Mouse (Mus musculus): ENCODE results near the gene Nit1. TPM values are rescaled to one million over a fixed set of nuclear protein-coding genes. Genes with fewer than 3 reads are reported as not detected.

Nit1 gene
- polyA plus RNA-seq, 1 experiment from 2014 or later: 52.9 TPM

- no peaks in the 10 kb centered on the region for H3K9me3 ChIP-seq (replicated peaks)
- no peak overlapping the region for H3K27ac ChIP-seq
- no peak for ATAC-seq
- H3K4me2 ChIP-seq: no peak overlapping the region
- H3K4me3 ChIP-seq: no peak overlapping the region
- no peaks in the 10 kb centered on the region for H3K27me3 ChIP-seq
- 26% methylated on average over 3 of the region's 3 CpGs for WGBS
- no peak overlapping the region for H3K9ac ChIP-seq
- H3K36me3 ChIP-seq (ENCODE audit: poor library complexity, severe bottlenecking): no peaks in the 10 kb centered on the region
- no peaks in the 10 kb centered on the region for H3K4me1 ChIP-seq
Observed at GRCm38 (mm10) chr1:171372880-171373279, 27.4 kb upstream of the Nit1 start.

GRCm38 (mm10) chr1:171369845-171370556 lies 24.6 kb upstream of the Nit1 start, which contains the start of gene Nectin4:
TSS of gene Nectin4 (plus strand) at chr1:171370099.
- ATAC-seq: no peak
- WGBS: 37% methylated on average over 20 of the region's 20 CpGs
- no peak within 1 kb of the TSS for H3K9ac ChIP-seq
- H3K27me3 ChIP-seq: no peaks in the 10 kb centered on the region
- H3K4me2 ChIP-seq: no peak within 1 kb of the TSS
- no peaks in the 10 kb centered on the region for H3K4me1 ChIP-seq
- H3K27ac ChIP-seq: no peak within 1 kb of the TSS
- H3K9me3 ChIP-seq (replicated peaks): no peaks in the 10 kb centered on the region
- no peaks in the 10 kb centered on the region for H3K36me3 ChIP-seq (ENCODE audit: poor library complexity, severe bottlenecking)
- H3K4me3 ChIP-seq: no peak within 1 kb of the TSS

- Histone ChIP-seq H3K27me3 (no peaks in the 10 kb centered on the region), H3K4me3 (no peak overlapping the region), H3K9me3 (replicated peaks) (no peaks in the 10 kb centered on the region), H3K27ac (no peak overlapping the region), H3K4me1 (peaks cover 6% of the 10 kb centered on the region), H3K36me3 (ENCODE audit: poor library complexity, severe bottlenecking) (no peaks in the 10 kb centered on the region), H3K9ac (no peak overlapping the region), H3K4me2 (no peak overlapping the region)
- WGBS: 59% methylated on average over 7 of the region's 7 CpGs
- ATAC-seq: no peak
Observed at GRCm38 (mm10) chr1:171365934-171366333, 20.5 kb upstream of the Nit1 start.

GRCm38 (mm10) chr1:171361106-171362103 lies 16.0 kb upstream of the Nit1 start:
- WGBS: 32% methylated on average over 16 of the region's 16 CpGs
- Histone ChIP-seq H3K9me3 (replicated peaks) (peaks cover 3% of the 10 kb centered on the region; the same call in 1 of the 2 replicates), H3K9ac (peak overlapping the region; percentile 68), H3K4me2 (peak overlapping the region; percentile 88), H3K27me3 (no peaks in the 10 kb centered on the region), H3K36me3 (ENCODE audit: poor library complexity, severe bottlenecking) (peaks cover 26% of the 10 kb centered on the region), H3K4me3 (peak overlapping the region; percentile 46), H3K4me1 (peaks cover 18% of the 10 kb centered on the region), H3K27ac (peak overlapping the region; percentile 67)
- ATAC-seq: peak; percentile 76

GRCm38 (mm10) chr1:171360656-171361055 lies 15.2 kb upstream of the Nit1 start, which contains the start of gene Klhdc9:
TSS of gene Klhdc9 (minus strand) at chr1:171360798.
- Histone ChIP-seq H3K4me2 (peak within 1 kb of the TSS; percentile 88), H3K27me3 (no peaks in the 10 kb centered on the region), H3K4me1 (peaks cover 18% of the 10 kb centered on the region), H3K9ac (peak within 1 kb of the TSS; percentile 68), H3K4me3 (peak within 1 kb of the TSS; percentile 46), H3K36me3 (ENCODE audit: poor library complexity, severe bottlenecking) (peaks cover 28% of the 10 kb centered on the region), H3K9me3 (replicated peaks) (peaks cover 3% of the 10 kb centered on the region; the same call in 1 of the 2 replicates), H3K27ac (peak within 1 kb of the TSS; percentile 67)
- peak; percentile 97 for ATAC-seq
- WGBS: under 1% methylated on average over 21 of the region's 21 CpGs

- ATAC-seq: no peak; the same call in 1 of the 2 replicates
- H3K9me3 ChIP-seq (replicated peaks): peaks cover 3% of the 10 kb centered on the region; the same call in 1 of the 2 replicates
Observed at GRCm38 (mm10) chr1:171360253-171360652, 14.8 kb upstream of the Nit1 start.

GRCm38 (mm10) chr1:171358421-171358820 lies 13.0 kb upstream of the Nit1 start:
- Histone ChIP-seq H3K27ac (no peak overlapping the region), H3K4me2 (no peak overlapping the region), H3K9ac (no peak overlapping the region), H3K4me3 (no peak overlapping the region), H3K36me3 (ENCODE audit: poor library complexity, severe bottlenecking) (peaks cover 28% of the 10 kb centered on the region), H3K4me1 (peaks cover 18% of the 10 kb centered on the region), H3K27me3 (no peaks in the 10 kb centered on the region), H3K9me3 (replicated peaks) (peaks cover 3% of the 10 kb centered on the region; the same call in 1 of the 2 replicates)
- no peak for ATAC-seq
- WGBS: 79% methylated on average over 4 of the region's 4 CpGs

More at GRCm38 (mm10) chr1:171360253-171360652, 14.8 kb upstream of the Nit1 start:
- peaks cover 28% of the 10 kb centered on the region for H3K36me3 ChIP-seq (ENCODE audit: poor library complexity, severe bottlenecking)
- H3K4me1 ChIP-seq: peaks cover 18% of the 10 kb centered on the region
- H3K27me3 ChIP-seq: no peaks in the 10 kb centered on the region
- 4% methylated on average over 26 of the region's 26 CpGs for WGBS
- peak overlapping the region; percentile 68 for H3K9ac ChIP-seq
- peak overlapping the region; percentile 88 for H3K4me2 ChIP-seq
- peak overlapping the region; percentile 67 for H3K27ac ChIP-seq
- H3K4me3 ChIP-seq: peak overlapping the region; percentile 46

GRCm38 (mm10) chr1:171356814-171357213 lies 11.4 kb upstream of the Nit1 start:
- Histone ChIP-seq H3K4me2 (no peak overlapping the region), H3K9ac (no peak overlapping the region), H3K9me3 (replicated peaks) (peaks cover 3% of the 10 kb centered on the region; the same call in 1 of the 2 replicates), H3K36me3 (ENCODE audit: poor library complexity, severe bottlenecking) (peaks cover 28% of the 10 kb centered on the region), H3K4me3 (no peak overlapping the region), H3K27ac (no peak overlapping the region), H3K4me1 (peaks cover 18% of the 10 kb centered on the region), H3K27me3 (no peaks in the 10 kb centered on the region)
- ATAC-seq: no peak
- 91% methylated on average over 2 of the region's 2 CpGs for WGBS

GRCm38 (mm10) chr1:171355812-171356340 lies 10.4 kb upstream of the Nit1 start:
- WGBS: 76% methylated on average over 5 of the region's 5 CpGs
- Histone ChIP-seq H3K27ac (no peak overlapping the region), H3K9me3 (replicated peaks) (peaks cover 3% of the 10 kb centered on the region; the same call in 1 of the 2 replicates), H3K4me1 (peaks cover 12% of the 10 kb centered on the region), H3K4me3 (no peak overlapping the region), H3K9ac (no peak overlapping the region), H3K27me3 (no peaks in the 10 kb centered on the region), H3K4me2 (no peak overlapping the region), H3K36me3 (ENCODE audit: poor library complexity, severe bottlenecking) (peaks cover 28% of the 10 kb centered on the region)
- no peak for ATAC-seq

GRCm38 (mm10) chr1:171349210-171349609 lies 3.8 kb upstream of the Nit1 start:
- WGBS: 98% methylated on average over 2 of the region's 2 CpGs
- Histone ChIP-seq H3K27ac (no peak overlapping the region), H3K4me3 (no peak overlapping the region), H3K36me3 (ENCODE audit: poor library complexity, severe bottlenecking) (no peaks in the 10 kb centered on the region), H3K4me1 (peaks cover 29% of the 10 kb centered on the region), H3K4me2 (no peak overlapping the region), H3K9me3 (replicated peaks) (peaks cover 6% of the 10 kb centered on the region; the same call in 1 of the 2 replicates), H3K27me3 (no peaks in the 10 kb centered on the region), H3K9ac (no peak overlapping the region)
- no peak for ATAC-seq

GRCm38 (mm10) chr1:171348665-171349064 lies 3.2 kb upstream of the Nit1 start:
- H3K36me3 ChIP-seq (ENCODE audit: poor library complexity, severe bottlenecking): peaks cover 2% of the 10 kb centered on the region; the same call in 1 of the 2 replicates
- H3K9ac ChIP-seq: no peak overlapping the region
- H3K27me3 ChIP-seq: no peaks in the 10 kb centered on the region
- ATAC-seq: no peak
- peaks cover 6% of the 10 kb centered on the region; the same call in 1 of the 2 replicates for H3K9me3 ChIP-seq (replicated peaks)
- no peak overlapping the region for H3K4me3 ChIP-seq
- peaks cover 30% of the 10 kb centered on the region for H3K4me1 ChIP-seq
- WGBS: 95% methylated on average over 3 of the region's 3 CpGs
- no peak overlapping the region for H3K27ac ChIP-seq
- no peak overlapping the region for H3K4me2 ChIP-seq
